Mouse (Mus musculus): ENCODE data around the gene Stag1. TPM values are rescaled to one million over a fixed set of nuclear protein-coding genes. Genes with fewer than 3 reads are reported as not detected.

The Stag1 gene
- polyA plus RNA-seq, 1 experiment from 2014 or later, result 42.7 TPM

- ATAC-seq (ENCODE audit: low FRiP score, low read depth), result no peak
- H3K36me3 ChIP-seq, result no peaks in the 10 kb centered on the region
Observed at GRCm38 (mm10) chr9:100917111-100917510, 319.5 kb downstream of the Stag1 start.

GRCm38 (mm10) chr9:100926629-100927028, 329.0 kb downstream of the Stag1 start:
- no peaks in the 10 kb centered on the region for H3K9me3 ChIP-seq
- H3K4me1 ChIP-seq, result no peaks in the 10 kb centered on the region
- H3K36me3 ChIP-seq, result 0 out of 2 replicates have a peak, but pooled peaks cover 5% of the 10 kb centered on the region
- 95% methylated on average over 4 of the region's 4 CpGs for WGBS
- H3K9ac ChIP-seq, result no peak overlapping the region
- no peak overlapping the region for H3K4me2 ChIP-seq (replicated peaks)
- no peak for ATAC-seq (ENCODE audit: low FRiP score, low read depth)
- no peak overlapping the region for H3K27ac ChIP-seq
- no peaks in the 10 kb centered on the region for H3K27me3 ChIP-seq (replicated peaks)
- no peak overlapping the region for H3K4me3 ChIP-seq

More at GRCm38 (mm10) chr9:100917111-100917510, 319.5 kb downstream of the Stag1 start:
- Histone ChIP-seq H3K9me3 (no peaks in the 10 kb centered on the region), H3K4me1 (no peaks in the 10 kb centered on the region), H3K9ac (no peak overlapping the region), H3K4me2 (replicated peaks) (no peak overlapping the region), H3K4me3 (no peak overlapping the region), H3K27ac (no peak overlapping the region), H3K27me3 (replicated peaks) (no peaks in the 10 kb centered on the region)
- WGBS, result 59% methylated on average over 2 of the region's 2 CpGs

GRCm38 (mm10) chr9:100942042-100942441, 344.4 kb downstream of the Stag1 start:
- no peak overlapping the region for H3K9ac ChIP-seq
- peaks cover 7% of the 10 kb centered on the region; the same call in 1 of the 2 replicates for H3K36me3 ChIP-seq
- no peak overlapping the region for H3K4me3 ChIP-seq
- 50% methylated on average over 2 of the region's 2 CpGs for WGBS
- H3K4me1 ChIP-seq, result no peaks in the 10 kb centered on the region
- ATAC-seq (ENCODE audit: low FRiP score, low read depth), result no peak
- H3K4me2 ChIP-seq (replicated peaks), result no peak overlapping the region
- H3K27me3 ChIP-seq (replicated peaks), result no peaks in the 10 kb centered on the region
- H3K27ac ChIP-seq, result no peak overlapping the region
- H3K9me3 ChIP-seq, result no peaks in the 10 kb centered on the region

- Histone ChIP-seq H3K27ac (no peak overlapping the region), H3K4me3 (no peak overlapping the region), H3K9ac (no peak overlapping the region), H3K4me2 (replicated peaks) (no peak overlapping the region), H3K27me3 (replicated peaks) (no peaks in the 10 kb centered on the region), H3K36me3 (peaks cover 11% of the 10 kb centered on the region; the same call in 1 of the 2 replicates), H3K4me1 (no peaks in the 10 kb centered on the region), H3K9me3 (no peaks in the 10 kb centered on the region)
- ATAC-seq (ENCODE audit: low FRiP score, low read depth), result no peak
- WGBS, result 95% methylated on average over 5 of the region's 5 CpGs
Observed at GRCm38 (mm10) chr9:100944677-100945365, 347.2 kb downstream of the Stag1 start.

GRCm38 (mm10) chr9:100951481-100951880, 353.9 kb downstream of the Stag1 start:
- Histone ChIP-seq H3K4me1 (no peaks in the 10 kb centered on the region), H3K36me3 (peaks cover 24% of the 10 kb centered on the region), H3K27ac (no peak overlapping the region), H3K27me3 (replicated peaks) (no peaks in the 10 kb centered on the region), H3K9me3 (no peaks in the 10 kb centered on the region), H3K4me2 (replicated peaks) (no peak overlapping the region), H3K4me3 (no peak overlapping the region), H3K9ac (no peak overlapping the region)
- ATAC-seq (ENCODE audit: low FRiP score, low read depth), result no peak
- WGBS, result 75% methylated on average over 4 of the region's 4 CpGs

GRCm38 (mm10) chr9:100962903-100963427, 365.4 kb downstream of the Stag1 start:
- no peak for ATAC-seq (ENCODE audit: low FRiP score, low read depth)
- Histone ChIP-seq H3K27me3 (replicated peaks) (no peaks in the 10 kb centered on the region), H3K36me3 (peaks cover 15% of the 10 kb centered on the region; the same call in 1 of the 2 replicates), H3K4me3 (no peak overlapping the region), H3K4me1 (0 out of 2 replicates have a peak, but pooled peaks cover 6% of the 10 kb centered on the region), H3K9me3 (no peaks in the 10 kb centered on the region), H3K9ac (no peak overlapping the region), H3K27ac (no peak overlapping the region), H3K4me2 (replicated peaks) (no peak overlapping the region)
- WGBS, result 75% methylated on average over 5 of the region's 5 CpGs

GRCm38 (mm10) chr9:100963428-100963912, 365.9 kb downstream of the Stag1 start:
- 89% methylated on average over 1 of the region's 1 CpGs for WGBS
- no peak overlapping the region for H3K27ac ChIP-seq
- no peak overlapping the region for H3K9ac ChIP-seq
- peaks cover 10% of the 10 kb centered on the region; the same call in 1 of the 2 replicates for H3K36me3 ChIP-seq
- H3K4me1 ChIP-seq, result 0 out of 2 replicates have a peak, but pooled peaks cover 6% of the 10 kb centered on the region
- no peak for ATAC-seq (ENCODE audit: low FRiP score, low read depth)
- H3K4me2 ChIP-seq (replicated peaks), result no peak overlapping the region
- no peaks in the 10 kb centered on the region for H3K9me3 ChIP-seq
- H3K4me3 ChIP-seq, result no peak overlapping the region
- no peaks in the 10 kb centered on the region for H3K27me3 ChIP-seq (replicated peaks)

GRCm38 (mm10) chr9:100964106-100964505, 366.5 kb downstream of the Stag1 start:
- no peaks in the 10 kb centered on the region for H3K9me3 ChIP-seq
- peaks cover 6% of the 10 kb centered on the region; the same call in 1 of the 2 replicates for H3K36me3 ChIP-seq
- 0 out of 2 replicates have a peak, but pooled peaks cover 6% of the 10 kb centered on the region for H3K4me1 ChIP-seq
- H3K9ac ChIP-seq, result no peak overlapping the region
- H3K27ac ChIP-seq, result no peak overlapping the region
- H3K4me3 ChIP-seq, result no peak overlapping the region
- 79% methylated on average over 4 of the region's 4 CpGs for WGBS
- ATAC-seq (ENCODE audit: low FRiP score, low read depth), result no peak
- H3K4me2 ChIP-seq (replicated peaks), result no peak overlapping the region
- no peaks in the 10 kb centered on the region for H3K27me3 ChIP-seq (replicated peaks)

- WGBS, result 73% methylated on average over 2 of the region's 2 CpGs
- no peaks in the 10 kb centered on the region for H3K4me1 ChIP-seq
- H3K9ac ChIP-seq, result no peak overlapping the region
- no peak overlapping the region for H3K4me3 ChIP-seq
- H3K4me2 ChIP-seq (replicated peaks), result no peak overlapping the region
- H3K27me3 ChIP-seq (replicated peaks), result no peaks in the 10 kb centered on the region
- H3K36me3 ChIP-seq, result no peaks in the 10 kb centered on the region
- no peak overlapping the region for H3K27ac ChIP-seq
- ATAC-seq (ENCODE audit: low FRiP score, low read depth), result no peak
- H3K9me3 ChIP-seq, result no peaks in the 10 kb centered on the region
Observed at GRCm38 (mm10) chr9:100969461-100969860, 371.9 kb downstream of the Stag1 start.

- 95% methylated on average over 5 of the region's 5 CpGs for WGBS
- Histone ChIP-seq H3K36me3 (0 out of 2 replicates have a peak, but pooled peaks cover 5% of the 10 kb centered on the region), H3K4me2 (replicated peaks) (no peak overlapping the region), H3K27me3 (replicated peaks) (no peaks in the 10 kb centered on the region), H3K9me3 (no peaks in the 10 kb centered on the region), H3K4me3 (no peak overlapping the region), H3K9ac (no peak overlapping the region), H3K4me1 (no peaks in the 10 kb centered on the region), H3K27ac (no peak overlapping the region)
- no peak for ATAC-seq (ENCODE audit: low FRiP score, low read depth)
Observed at GRCm38 (mm10) chr9:100978666-100979065, 381.1 kb downstream of the Stag1 start.

- Histone ChIP-seq H3K27me3 (replicated peaks) (no peaks in the 10 kb centered on the region), H3K27ac (no peak overlapping the region), H3K9ac (no peak overlapping the region), H3K36me3 (peaks cover 7% of the 10 kb centered on the region; the same call in 1 of the 2 replicates), H3K4me2 (replicated peaks) (no peak overlapping the region), H3K9me3 (no peaks in the 10 kb centered on the region), H3K4me1 (no peaks in the 10 kb centered on the region), H3K4me3 (no peak overlapping the region)
- whole genome bisulfite sequencing, result 86% methylated on average over 5 of the region's 5 CpGs
- no peak for ATAC-seq (ENCODE audit: low FRiP score, low read depth)
Observed at GRCm38 (mm10) chr9:100979260-100979659, 381.7 kb downstream of the Stag1 start.

- Histone ChIP-seq H3K4me1 (no peaks in the 10 kb centered on the region), H3K9ac (no peak overlapping the region), H3K27ac (no peak overlapping the region), H3K4me3 (no peak overlapping the region), H3K4me2 (replicated peaks) (no peak overlapping the region), H3K27me3 (replicated peaks) (no peaks in the 10 kb centered on the region), H3K36me3 (peaks cover 15% of the 10 kb centered on the region), H3K9me3 (no peaks in the 10 kb centered on the region)
- WGBS, result 92% methylated on average over 7 of the region's 7 CpGs
- ATAC-seq (ENCODE audit: low FRiP score, low read depth), result no peak
Observed at GRCm38 (mm10) chr9:100982786-100983185, 385.2 kb downstream of the Stag1 start.
